Mouse (Mus musculus) lung, adult 2 months (tissue): ENCODE measurements around the gene Gm49776. TPM values are rescaled to one million over a fixed set of nuclear protein-coding genes. Genes with fewer than 3 reads are reported as not detected.

Source experiments
- DNase-seq: peaks from one replicate; pipeline ENCODE4 v3.0.0; 2022
- H3K4me1 ChIP-seq: fragments of 200-500 bp; 2 replicates; pipeline ENCODE4 v1.6.1; 2011; ENCODE audit warnings: low read length; ENCODE audit not compliant: control insufficient read depth, insufficient read depth
- H3K4me3 ChIP-seq: fragments of 200-500 bp; replicated peaks from 2 replicates; pipeline ENCODE3; 2011; ENCODE audit warnings: low read depth, mild to moderate bottlenecking, control low read depth, low read length; ENCODE audit errors: extremely low read depth
- CTCF ChIP-seq: fragments of 200-500 bp; IDR thresholded peaks from 2 replicates; pipeline ENCODE4 v1.5.1; 2011; ENCODE audit warnings: mild to moderate bottlenecking, low read length, control low read depth; ENCODE audit not compliant: insufficient read depth
- POLR2A ChIP-seq: fragments of 200-500 bp; IDR thresholded peaks from 2 replicates; pipeline ENCODE4 v1.6.1; 2011; ENCODE audit warnings: low read depth, mild to moderate bottlenecking, control low read depth, low read length, borderline replicate concordance; ENCODE audit errors: extremely low read depth
- WGBS: fragments of 180-500 bp; shearing (Covaris S2); methylation state at CpG from one replicate; pipeline ENCODE4 v1.1.7; 2018; 5-methylcytosine and 5-hydroxymethylcytosine counted together
- polyA plus RNA-seq: library from polyadenylated mRNA; depleted of rRNA; stranded (reverse); fragments of >200 nt; gene quantifications from 2 replicates; pipeline ENCODE4 v1.2.3, GENCODE M21; 2012

Gene Gm49776
- polyA plus RNA-seq, 1 experiment: 0.34 TPM

GRCm38 (mm10) chr16:18227897-18228422 lies 30.2 kb downstream of the Gm49776 start:
- no peak for DNase-seq
- H3K4me1 ChIP-seq: peaks cover 3% of the 10 kb centered on the region
- TF ChIP-seq POLR2A (no peak), CTCF (no peak)
- WGBS: 92% methylated on average over 20 of the region's 20 CpGs
- no peak overlapping the region for H3K4me3 ChIP-seq

GRCm38 (mm10) chr16:18227187-18227586 lies 30.9 kb downstream of the Gm49776 start:
- TF ChIP-seq CTCF: no peak
- no peak for TF ChIP-seq POLR2A
- Histone ChIP-seq H3K4me3 (no peak overlapping the region), H3K4me1 (peaks cover 3% of the 10 kb centered on the region)
- WGBS: 93% methylated on average over 13 of the region's 13 CpGs
- DNase-seq: no peak

GRCm38 (mm10) chr16:18222188-18222587 lies 35.9 kb downstream of the Gm49776 start:
- no peak for TF ChIP-seq CTCF
- no peak for TF ChIP-seq POLR2A
- H3K4me3 ChIP-seq: no peak overlapping the region
- WGBS: 76% methylated on average over 11 of the region's 11 CpGs

GRCm38 (mm10) chr16:18221543-18221898 lies 36.6 kb downstream of the Gm49776 start:
- DNase-seq: no peak

More at GRCm38 (mm10) chr16:18222188-18222587, 35.9 kb downstream of the Gm49776 start:
- DNase-seq: no peak
- no peaks in the 10 kb centered on the region for H3K4me1 ChIP-seq

GRCm38 (mm10) chr16:18220856-18221542 lies 37.1 kb downstream of the Gm49776 start:
- H3K4me3 ChIP-seq: no peak overlapping the region
- H3K4me1 ChIP-seq: no peaks in the 10 kb centered on the region
- TF ChIP-seq CTCF (no peak), POLR2A (no peak)
- WGBS: 88% methylated on average over 6 of the region's 6 CpGs
- no peak for DNase-seq

More at GRCm38 (mm10) chr16:18221543-18221898, 36.6 kb downstream of the Gm49776 start:
- TF ChIP-seq POLR2A (no peak), CTCF (no peak)
- WGBS: 81% methylated on average over 11 of the region's 11 CpGs
- H3K4me1 ChIP-seq: no peaks in the 10 kb centered on the region
- H3K4me3 ChIP-seq: no peak overlapping the region

GRCm38 (mm10) chr16:18220001-18220400 lies 38.1 kb downstream of the Gm49776 start:
- DNase-seq: no peak
- no peak for TF ChIP-seq CTCF
- no peak for TF ChIP-seq POLR2A
- H3K4me3 ChIP-seq: no peak overlapping the region
- WGBS: 26% methylated on average over 8 of the region's 8 CpGs
- H3K4me1 ChIP-seq: no peaks in the 10 kb centered on the region

- 70% methylated on average over 9 of the region's 9 CpGs for WGBS
- DNase-seq: no peak
- no peak overlapping the region for H3K4me3 ChIP-seq
- TF ChIP-seq CTCF: no peak
- TF ChIP-seq POLR2A: no peak
- H3K4me1 ChIP-seq: no peaks in the 10 kb centered on the region
Observed at GRCm38 (mm10) chr16:18218580-18218996, 39.5 kb downstream of the Gm49776 start.

GRCm38 (mm10) chr16:18217579-18217978 lies 40.5 kb downstream of the Gm49776 start, which contains the start of gene Ccdc188:
Gene Ccdc188 (plus strand): TSS chr16:18217879.
- Histone ChIP-seq H3K4me3 (no peak within 1 kb of the TSS), H3K4me1 (no peaks in the 10 kb centered on the region)
- TF ChIP-seq CTCF (no peak), POLR2A (no peak)
- 93% methylated on average over 4 of the region's 4 CpGs for WGBS
- no peak for DNase-seq

- TF ChIP-seq CTCF: no peak
- TF ChIP-seq POLR2A: no peak
- no peak for DNase-seq
- H3K4me3 ChIP-seq: no peak overlapping the region
- 64% methylated on average over 7 of the region's 7 CpGs for WGBS
- H3K4me1 ChIP-seq: no peaks in the 10 kb centered on the region
Observed at GRCm38 (mm10) chr16:18214858-18215257, 43.3 kb downstream of the Gm49776 start.

- no peaks in the 10 kb centered on the region for H3K4me1 ChIP-seq
- DNase-seq: no peak
- WGBS: 53% methylated on average over 6 of the region's 6 CpGs
- no peak for TF ChIP-seq CTCF
- no peak for TF ChIP-seq POLR2A
- no peak overlapping the region for H3K4me3 ChIP-seq
Observed at GRCm38 (mm10) chr16:18213689-18214088, 44.4 kb downstream of the Gm49776 start.
